Mouse (Mus musculus) lung, postnatal 0 days (tissue): ENCODE measurements at regions not wholly inside any gene's neighbourhood (a gene's known extent, or its start where the extent isn't known, plus 50 kb on each side); places are given as distances from the start of the nearest gene placed in this dataset.

ENCODE experiments used
- ATAC-seq: fragments of 200-750 bp; cut with Nextera tagmentation; 2 replicates; pipeline ENCODE4 v1.8.0; 2017; ENCODE audit warnings: moderate library complexity
- DNase-seq: peaks from one replicate; pipeline ENCODE4 v3.0.0-alpha.2; 2016; ENCODE audit warnings: low spot score
- H3K27ac ChIP-seq: fragments of 300-500 bp; sonication (generic); 2 replicates; pipeline ENCODE4 v1.5.1; 2014; ENCODE audit warnings: antibody characterized with exemption, mild to moderate bottlenecking, low read length, mixed read lengths
- H3K27me3 ChIP-seq: fragments of 300-500 bp; sonication (generic); replicated peaks from 2 replicates; pipeline ENCODE4 v1.6.1; 2014; ENCODE audit warnings: low read length, mixed read lengths; ENCODE audit not compliant: insufficient read depth
- H3K36me3 ChIP-seq: fragments of 300-500 bp; sonication (generic); 2 replicates; pipeline ENCODE4 v1.6.1; 2014; ENCODE audit warnings: low read length, mixed read lengths; ENCODE audit not compliant: insufficient read depth
- H3K4me1 ChIP-seq: fragments of 300-500 bp; sonication (generic); 2 replicates; pipeline ENCODE4 v1.6.1; 2014; ENCODE audit warnings: antibody characterized with exemption, low read depth, low read length, mixed read lengths; ENCODE audit not compliant: insufficient read depth
- H3K4me2 ChIP-seq: fragments of 300-500 bp; sonication (generic); replicated peaks from 2 replicates; pipeline ENCODE4 v1.6.1; 2014; ENCODE audit warnings: low read depth, mild to moderate bottlenecking, low read length, moderate library complexity, mixed read lengths
- H3K4me3 ChIP-seq: fragments of 300-500 bp; sonication (generic); 2 replicates; pipeline ENCODE4 v1.5.1; 2014; ENCODE audit warnings: low read depth, low read length
- H3K9ac ChIP-seq: fragments of 300-500 bp; sonication (generic); replicated peaks from 2 replicates; pipeline ENCODE4 v1.6.1; 2014; ENCODE audit warnings: low read depth, mild to moderate bottlenecking
- H3K9me3 ChIP-seq: fragments of 300-500 bp; sonication (generic); 2 replicates; pipeline ENCODE4 v1.6.1; 2016; ENCODE audit warnings: low read length, mixed read lengths
- CTCF ChIP-seq: IDR thresholded peaks from 2 replicates; pipeline ENCODE4 v1.5.1; 2016; ENCODE audit warnings: antibody characterized with exemption, mild to moderate bottlenecking
- EP300 ChIP-seq: IDR thresholded peaks from 2 replicates; pipeline ENCODE4 v1.6.1; 2016; ENCODE audit warnings: antibody characterized with exemption, mild to moderate bottlenecking, control low read depth
- WGBS: fragments of 180-500 bp; shearing (Covaris S2); extraction: QIAGEN DNeasy Blood & Tissue Kit; methylation state at CpG from one replicate; pipeline ENCODE4 v1.1.7; 2014; 5-methylcytosine and 5-hydroxymethylcytosine counted together

DNA sequence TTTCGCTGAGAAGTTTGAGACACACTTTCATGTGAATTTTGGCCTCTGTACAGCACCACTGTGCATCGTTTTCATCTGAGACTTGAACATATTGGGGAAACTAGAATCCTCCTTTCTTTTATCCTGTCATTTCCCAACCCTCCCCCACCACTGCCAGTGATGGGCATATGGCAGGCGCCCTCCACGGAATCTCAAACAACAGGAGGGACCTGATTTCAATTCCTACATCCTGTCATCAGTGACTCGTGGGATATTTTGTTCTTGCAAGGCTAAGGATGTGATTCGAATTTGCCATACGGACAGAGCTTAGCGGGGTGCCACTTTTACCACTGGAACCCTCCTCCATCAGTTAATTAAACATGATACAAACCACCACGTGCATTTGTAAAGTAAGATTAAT, 60.9 kb upstream of the Etaa1 start:
- Histone ChIP-seq H3K4me3 (no peak overlapping the region), H3K4me2 (no peak overlapping the region), H3K4me1 (no peaks in the 10 kb centered on the region), H3K27ac (no peak overlapping the region), H3K27me3 (no peaks in the 10 kb centered on the region), H3K9ac (no peak overlapping the region), H3K9me3 (no peaks in the 10 kb centered on the region), H3K36me3 (no peaks in the 10 kb centered on the region)
- 36% methylated on average over 9 of the region's 9 CpGs for WGBS
- ATAC-seq (no peak), DNase-seq (no peak)
- TF ChIP-seq EP300 (no peak), CTCF (no peak)

DNA sequence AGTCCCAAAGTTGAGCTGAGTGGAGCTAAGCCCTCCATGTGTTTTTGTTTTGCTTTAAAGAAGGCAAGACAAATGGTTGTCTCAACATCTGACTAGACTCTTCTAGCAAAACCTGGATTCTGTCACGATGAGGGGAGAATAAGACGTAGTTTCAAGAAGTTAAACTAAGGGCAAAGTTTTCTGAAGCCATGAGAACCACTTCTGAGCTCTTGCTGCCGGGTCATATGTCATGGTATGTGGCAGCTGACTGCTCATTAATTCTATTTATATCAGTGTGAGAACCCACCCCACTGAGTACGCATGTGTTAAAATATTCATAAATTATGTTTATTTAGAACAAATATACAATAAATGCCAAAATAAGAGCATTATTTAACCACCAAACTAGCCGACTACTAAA, 58.4 kb upstream of the Etaa1 start:
- DNase-seq: peak; percentile 5
- 44% methylated on average over 5 of the region's 5 CpGs for WGBS
- Histone ChIP-seq H3K27ac (no peak overlapping the region), H3K4me1 (no peaks in the 10 kb centered on the region), H3K4me3 (no peak overlapping the region), H3K36me3 (no peaks in the 10 kb centered on the region), H3K9me3 (no peaks in the 10 kb centered on the region), H3K9ac (no peak overlapping the region), H3K27me3 (no peaks in the 10 kb centered on the region), H3K4me2 (no peak overlapping the region)
- TF ChIP-seq EP300 (no peak), CTCF (no peak)
- ATAC-seq: no peak

DNA sequence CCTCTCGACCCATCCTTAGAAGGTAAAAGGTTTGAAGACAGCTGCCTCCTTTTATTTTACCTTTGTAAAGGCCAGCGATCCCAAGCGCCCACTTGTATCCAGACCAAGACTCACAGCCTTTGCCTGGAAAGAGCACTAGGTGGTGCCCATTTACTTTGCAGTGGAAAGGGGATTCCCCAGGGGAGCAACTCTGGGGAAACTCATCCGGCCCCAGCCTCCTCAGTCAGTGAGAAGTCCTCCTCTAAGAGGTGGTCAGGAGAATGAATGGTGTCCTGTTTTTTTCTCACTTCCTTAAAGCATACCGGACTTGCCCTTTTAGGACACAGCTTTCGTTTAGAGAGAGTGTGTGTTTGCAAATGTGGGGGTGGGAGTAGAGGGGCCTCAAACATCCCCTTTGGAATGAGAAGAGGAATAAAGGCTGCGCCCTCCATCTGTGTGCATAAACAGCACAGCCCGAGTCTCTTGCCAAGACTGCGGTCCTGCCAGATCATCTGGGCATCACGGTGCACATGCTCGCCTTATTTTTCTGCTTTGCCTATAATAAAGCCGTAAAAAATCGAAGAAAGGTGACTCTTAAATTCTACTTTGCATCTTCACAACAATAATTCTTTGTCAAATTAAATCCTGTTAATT, 57.5 kb upstream of the Etaa1 start:
- peak overlapping the region; percentile 28 for H3K4me3 ChIP-seq
- no peaks in the 10 kb centered on the region for H3K9me3 ChIP-seq
- H3K4me1 ChIP-seq: no peaks in the 10 kb centered on the region
- no peaks in the 10 kb centered on the region for H3K27me3 ChIP-seq
- peak overlapping the region; percentile 50 for H3K4me2 ChIP-seq
- no peaks in the 10 kb centered on the region for H3K36me3 ChIP-seq
- WGBS: 7% methylated on average over 13 of the region's 13 CpGs
- no peak overlapping the region for H3K27ac ChIP-seq
- H3K9ac ChIP-seq: no peak overlapping the region
- TF ChIP-seq CTCF: peak; percentile 72
- no peak for TF ChIP-seq EP300
- DNase-seq (peak; percentile 82), ATAC-seq (peak; percentile 90)

DNA sequence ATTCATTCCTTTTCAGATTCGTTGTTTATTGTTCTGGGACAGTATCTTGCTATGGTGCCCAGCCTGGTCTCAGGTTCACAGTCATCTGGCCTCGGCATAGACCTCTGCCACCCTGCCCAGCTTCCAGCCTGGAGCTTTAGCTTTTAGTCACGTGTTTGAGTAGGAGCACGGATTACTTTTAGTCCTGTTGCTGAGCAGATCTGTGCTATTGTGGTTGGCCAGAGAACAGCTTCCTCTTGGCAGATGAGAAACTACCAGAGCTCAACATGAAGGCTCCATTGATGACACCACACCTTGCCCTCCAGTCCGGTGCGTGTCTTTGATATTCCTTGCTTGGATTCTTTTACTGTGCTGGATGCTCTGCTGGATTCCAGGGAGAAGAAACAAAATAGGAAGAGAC, 54.5 kb upstream of the Etaa1 start:
- Histone ChIP-seq H3K27me3 (no peaks in the 10 kb centered on the region), H3K4me3 (no peak overlapping the region), H3K9me3 (no peaks in the 10 kb centered on the region), H3K9ac (no peak overlapping the region), H3K4me2 (no peak overlapping the region), H3K27ac (no peak overlapping the region), H3K36me3 (no peaks in the 10 kb centered on the region), H3K4me1 (no peaks in the 10 kb centered on the region)
- 87% methylated on average over 6 of the region's 6 CpGs for WGBS
- ATAC-seq (no peak), DNase-seq (no peak)
- TF ChIP-seq EP300 (no peak), CTCF (no peak)
